Mouse (Mus musculus): ENCODE measurements around the gene Col6a6.

GRCm38 (mm10) chr9:105692472-105692871, 135.5 kb downstream of the Col6a6 start:
- TF ChIP-seq CTCF (IDR thresholded peaks at IDR 0.05; ENCODE audit: low read depth, low read length) (no peak), GATA1 (IDR thresholded peaks at IDR 0.05; ENCODE audit: borderline replicate concordance, low read length) (no peak), POLR2AphosphoS5 (IDR thresholded peaks at IDR 0.05; ENCODE audit: insufficient replicate concordance, low read depth, low read length) (no peak)

All from G1E (cell line).